ENCODE assay signal across 7 mouse cellular contexts in genomic region chr4:107802185-107802449, GRCm38 (mm10). TPM values are rescaled to one million over a fixed set of nuclear protein-coding genes. Genes with fewer than 3 reads are reported as not detected.
DNase-seq lines count a peak whose midpoint lies in the region; ATAC-seq and TF ChIP-seq lines count a peak whose summit lies in the region.

Lrp8 (plus strand) TSS chr4:107802261.

- H3K4me1 ChIP-seq in lung, adult 2 months (ENCODE audit: control insufficient read depth, insufficient read depth, low read length): peaks cover 12% of the 10 kb centered on the region; the same call in 1 of the 2 replicates
- peaks cover 9% of the 10 kb centered on the region for H3K4me1 ChIP-seq in embryonic facial prominence, embryonic 11.5 days (ENCODE audit: control insufficient read depth, insufficient read depth, low read length)
- peaks cover 54% of the 10 kb centered on the region for H3K4me1 ChIP-seq in hindbrain, embryonic 13.5 days (replicated peaks)
- peaks cover 14 to 21% of the 10 kb centered on the region in 2 experiments for H3K4me1 ChIP-seq in liver, embryonic 14.5 days (replicated peaks; ENCODE audit: control insufficient read depth in 2 of 2, insufficient read depth in 2 of 2, low read length in 1 of 2)

- 0 out of 2 replicates have a peak, but pooled peaks cover 3% of the 10 kb centered on the region for H3K27me3 ChIP-seq in embryonic facial prominence, embryonic 11.5 days (ENCODE audit: control insufficient read depth, insufficient read depth, low read length)
- H3K27me3 ChIP-seq in hindbrain, embryonic 13.5 days: peaks cover 6% of the 10 kb centered on the region; the same call in 1 of the 2 replicates
- no peaks in the 10 kb centered on the region for H3K27me3 ChIP-seq in liver, embryonic 14.5 days (ENCODE audit: control insufficient read depth, insufficient read depth, low read length)

- H3K9me3 ChIP-seq in embryonic facial prominence, embryonic 11.5 days (replicated peaks; ENCODE audit: control insufficient read depth, low read length): no peaks in the 10 kb centered on the region
- H3K9me3 ChIP-seq in hindbrain, embryonic 13.5 days: no peaks in the 10 kb centered on the region
- no peaks in the 10 kb centered on the region for H3K9me3 ChIP-seq in liver, embryonic 14.5 days (ENCODE audit: control insufficient read depth, low read length)

- peak within 1 kb of the TSS; percentile 67 for H3K27ac ChIP-seq in embryonic facial prominence, embryonic 11.5 days (replicated peaks; ENCODE audit: low read depth, low read length)
- H3K27ac ChIP-seq in hindbrain, embryonic 13.5 days: peak within 1 kb of the TSS; percentile 98
- H3K27ac ChIP-seq in liver, embryonic 14.5 days: peak within 1 kb of the TSS; percentile 82

- no peak for ATAC-seq in embryonic facial prominence, embryonic 11.5 days (replicated peaks; ENCODE audit: insufficient number of reproducible peaks, low FRiP score, low TSS enrichment, low read depth)
- ATAC-seq in hindbrain, embryonic 13.5 days (ENCODE audit: low FRiP score): no peak
- no peak; the same call in 1 of the 2 replicates for ATAC-seq in liver, embryonic 14.5 days (ENCODE audit: insufficient read depth)

- no peak for TF ChIP-seq CTCF in lung, adult 2 months (IDR thresholded peaks at IDR 0.05; ENCODE audit: insufficient read depth, low read length)
- no peak for TF ChIP-seq CTCF in liver, embryonic 14.5 days (IDR thresholded peaks at IDR 0.05; ENCODE audit: low read depth)

- no peak for TF ChIP-seq EP300 in liver, embryonic 14.5 days (IDR thresholded peaks at IDR 0.05; ENCODE audit: low read depth)

- 6% methylated on average over 38 of the region's 44 CpGs for WGBS in lung, adult 2 months
- WGBS in embryonic facial prominence, embryonic 11.5 days: under 1% methylated on average over 31 of the region's 44 CpGs
- WGBS in hindbrain, embryonic 13.5 days: 0% methylated on average over 7 of the region's 44 CpGs
- under 1% methylated on average over 36 of the region's 44 CpGs for WGBS in liver, embryonic 14.5 days (ENCODE audit: insufficient replicate concordance)

- H3K36me3 ChIP-seq in embryonic facial prominence, embryonic 11.5 days (replicated peaks; ENCODE audit: control insufficient read depth, insufficient read depth, low read depth, low read length): no peaks in the 10 kb centered on the region
- H3K36me3 ChIP-seq in hindbrain, embryonic 13.5 days: peaks cover 14% of the 10 kb centered on the region
- H3K36me3 ChIP-seq in liver, embryonic 14.5 days (replicated peaks; ENCODE audit: control insufficient read depth, insufficient read depth, low read depth): no peaks in the 10 kb centered on the region

- H3K4me3 ChIP-seq in lung, adult 2 months (replicated peaks; ENCODE audit: extremely low read depth, low read depth, low read length): peak within 1 kb of the TSS; percentile 52
- peak within 1 kb of the TSS; percentile 71 for H3K4me3 ChIP-seq in embryonic facial prominence, embryonic 11.5 days (ENCODE audit: low read depth, low read length)
- H3K4me3 ChIP-seq in hindbrain, embryonic 13.5 days: peak within 1 kb of the TSS; percentile 85
- peak within 1 kb of the TSS; percentile 70 to 79 for H3K4me3 ChIP-seq in liver, embryonic 14.5 days (ENCODE audit: insufficient read depth in 1 of 2, low read depth in 2 of 2, low read length in 2 of 2)

- TF ChIP-seq POLR2A in lung, adult 2 months (IDR thresholded peaks at IDR 0.05; ENCODE audit: borderline replicate concordance, extremely low read depth, low read depth, low read length): no peak

- no peak for DNase-seq in lung, adult 2 months
- DNase-seq in lung, postnatal 14 days: no peak
- no peak for DNase-seq in embryonic facial prominence, embryonic 11.5 days (ENCODE audit: low spot score)
- no peak for DNase-seq in liver, embryonic 14.5 days (ENCODE audit: low read depth in 3 of 3, low spot score in 3 of 3)
- DNase-seq in ovary, adult 18-20 months (ENCODE audit: low spot score): no peak
- DNase-seq in lung, postnatal 36 days: no peak

- peak within 1 kb of the TSS; percentile 100 for H3K4me2 ChIP-seq in embryonic facial prominence, embryonic 11.5 days (ENCODE audit: low read depth, low read length)
- peak within 1 kb of the TSS; percentile 95 for H3K4me2 ChIP-seq in hindbrain, embryonic 13.5 days
- peak within 1 kb of the TSS; percentile 100 for H3K4me2 ChIP-seq in liver, embryonic 14.5 days (ENCODE audit: low read depth)

- H3K9ac ChIP-seq in embryonic facial prominence, embryonic 11.5 days (replicated peaks; ENCODE audit: low read length): peak within 1 kb of the TSS; percentile 78
- peak within 1 kb of the TSS; percentile 98 for H3K9ac ChIP-seq in hindbrain, embryonic 13.5 days
- peak within 1 kb of the TSS; percentile 81 for H3K9ac ChIP-seq in liver, embryonic 14.5 days (replicated peaks)

RNA-seq across cellular contexts. Expression of gene Lrp8, which starts in this region (rescaled TPM):
- 2.2 and 2.8 TPM in 2 replicates for polyA plus RNA-seq in lung, adult 2 months (2012; rRNA removed)
- 4.5 and 5.0 TPM in 2 replicates for polyA plus RNA-seq in embryonic facial prominence, embryonic 11.5 days (2014; fragmentation: Nextera tagmentation; extraction: Ambion mirVana)
- polyA plus RNA-seq in hindbrain, embryonic 13.5 days (2015; fragmentation: Nextera tagmentation; extraction: Ambion mirVana): 38.4 and 41.7 TPM in 2 replicates
- polyA plus RNA-seq in liver, embryonic 14.5 days (2012; rRNA removed): 4.3 and 4.9 TPM in 2 replicates
- polyA plus RNA-seq in liver, embryonic 14.5 days (2014; fragmentation: Nextera tagmentation; extraction: Ambion mirVana): 1.8 and 2.0 TPM in 2 replicates
